Mouse (Mus musculus) liver, adult (tissue): ENCODE results near the gene Rad51b.

Experiments used
- GATA4 ChIP-seq: IDR thresholded peaks from 2 replicates; pipeline ENCODE4 v1.6.1; 2014; ENCODE audit warnings: mild to moderate bottlenecking, low read length; ENCODE audit not compliant: insufficient replicate concordance

Gene Rad51b

GRCm38 (mm10) chr12:79436892-79437291 lies 139.8 kb downstream of the Rad51b start:
- no peak for TF ChIP-seq GATA4

GRCm38 (mm10) chr12:79437572-79437971 lies 140.5 kb downstream of the Rad51b start:
- no peak for TF ChIP-seq GATA4

- TF ChIP-seq GATA4: no peak
Observed at GRCm38 (mm10) chr12:79439961-79440360, 142.9 kb downstream of the Rad51b start.

DNA sequence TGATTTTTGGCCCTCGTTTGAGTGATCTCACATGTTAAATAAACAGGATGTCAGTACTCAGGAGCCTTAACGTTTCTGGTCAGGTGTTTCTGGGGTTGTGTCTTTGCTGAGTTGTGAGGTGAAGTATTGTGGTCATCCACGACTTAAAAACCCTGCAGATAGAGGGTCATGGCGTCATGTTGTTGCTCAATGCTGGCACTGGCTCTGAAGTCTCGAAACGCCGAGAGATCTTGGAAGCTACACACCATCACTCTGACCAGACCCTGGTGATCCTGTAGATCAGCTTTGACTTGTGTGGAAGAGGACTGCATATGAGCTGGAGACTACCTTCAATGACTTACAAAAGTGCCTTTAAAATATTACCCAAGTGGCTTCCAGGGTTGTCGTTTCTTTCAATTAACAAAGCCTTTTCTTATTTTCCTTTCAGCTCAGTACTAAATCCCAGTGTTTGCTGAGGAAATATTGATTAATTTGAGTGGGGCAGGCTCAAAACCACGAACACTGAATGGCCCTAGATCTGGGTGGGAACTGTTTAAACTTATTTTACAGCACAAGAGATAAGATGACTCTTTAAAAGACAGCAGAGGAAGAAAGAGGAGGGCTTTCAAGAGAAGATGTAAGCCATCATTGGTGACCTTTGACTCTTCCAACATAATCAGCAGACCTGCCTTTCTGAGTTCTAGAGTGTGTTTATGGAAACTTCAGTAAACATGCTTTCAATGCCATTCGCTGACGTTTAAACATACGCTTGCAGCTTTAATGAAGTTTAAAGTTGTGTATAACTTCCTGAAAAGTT lies 144.3 kb downstream of the Rad51b start:
- no peak for TF ChIP-seq GATA4

GRCm38 (mm10) chr12:79442126-79442525 lies 145.0 kb downstream of the Rad51b start:
- no peak for TF ChIP-seq GATA4

DNA sequence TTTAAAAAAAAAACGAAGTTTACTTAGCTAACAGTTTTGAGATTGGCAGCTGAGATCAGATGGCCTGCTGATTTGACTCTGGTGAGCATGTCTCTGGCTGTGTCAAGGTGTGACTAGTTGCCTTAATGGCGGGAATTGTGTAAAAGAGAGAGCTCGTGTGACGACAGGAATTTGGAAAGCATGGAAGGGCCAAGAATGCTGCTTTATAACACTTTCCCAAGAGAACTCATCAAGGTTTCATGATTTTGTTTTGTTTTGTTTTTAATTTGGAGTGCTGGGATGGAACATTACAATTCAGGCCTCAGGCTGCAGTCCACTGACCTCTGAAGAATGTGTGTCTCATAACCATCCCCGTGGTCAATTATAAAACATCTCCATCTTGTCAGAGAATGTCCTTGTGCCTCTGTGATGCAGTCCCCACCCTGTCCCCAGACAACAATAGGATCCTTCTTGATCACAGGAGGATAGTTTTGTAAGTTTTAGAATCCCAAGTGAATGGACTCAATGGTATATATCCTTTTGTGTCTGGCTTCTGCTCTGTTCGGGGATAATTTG lies 145.8 kb downstream of the Rad51b start:
- TF ChIP-seq GATA4: no peak

GRCm38 (mm10) chr12:79444646-79445045 lies 147.6 kb downstream of the Rad51b start:
- TF ChIP-seq GATA4: no peak

DNA sequence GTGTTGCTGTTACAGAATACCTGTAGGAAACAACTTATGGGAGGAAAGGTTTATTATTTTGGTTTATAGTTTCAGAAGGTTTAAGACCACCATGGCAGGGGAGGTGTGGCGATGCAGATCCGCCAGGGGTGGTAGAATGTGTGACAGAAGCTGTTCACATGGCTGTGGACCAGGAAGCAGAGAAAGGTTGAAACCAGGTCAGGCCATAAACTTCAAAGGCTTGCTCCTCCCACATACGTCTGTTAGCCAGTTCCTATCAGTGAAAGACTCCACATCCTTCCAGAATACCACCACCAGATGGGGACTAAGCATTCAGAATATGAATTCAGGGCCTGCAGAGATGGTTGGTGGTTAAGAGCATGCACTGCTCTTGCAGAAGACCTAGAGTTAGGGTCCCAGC lies 150.0 kb downstream of the Rad51b start:
- TF ChIP-seq GATA4: no peak

- TF ChIP-seq GATA4: no peak
Observed at GRCm38 (mm10) chr12:79449817-79450411, 152.8 kb downstream of the Rad51b start.

DNA sequence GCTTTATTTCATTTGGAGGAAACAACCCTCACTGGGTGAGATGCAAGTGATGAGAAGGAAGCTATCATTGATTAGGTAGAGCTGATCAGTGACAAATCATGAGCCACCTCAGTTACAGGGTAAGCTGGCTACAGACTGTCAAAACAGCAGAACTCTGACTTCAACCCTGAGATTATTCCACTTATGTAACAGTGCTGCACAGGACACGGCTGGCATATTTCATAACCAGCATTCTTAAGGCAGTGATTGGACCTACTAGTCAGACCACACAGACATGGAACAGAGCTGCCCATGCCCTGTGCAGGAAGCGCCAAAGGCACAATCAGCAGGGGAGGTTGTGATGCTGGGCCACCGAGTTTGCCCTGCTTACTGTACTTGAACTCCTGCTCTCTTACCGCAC lies 155.8 kb downstream of the Rad51b start:
- no peak for TF ChIP-seq GATA4

DNA sequence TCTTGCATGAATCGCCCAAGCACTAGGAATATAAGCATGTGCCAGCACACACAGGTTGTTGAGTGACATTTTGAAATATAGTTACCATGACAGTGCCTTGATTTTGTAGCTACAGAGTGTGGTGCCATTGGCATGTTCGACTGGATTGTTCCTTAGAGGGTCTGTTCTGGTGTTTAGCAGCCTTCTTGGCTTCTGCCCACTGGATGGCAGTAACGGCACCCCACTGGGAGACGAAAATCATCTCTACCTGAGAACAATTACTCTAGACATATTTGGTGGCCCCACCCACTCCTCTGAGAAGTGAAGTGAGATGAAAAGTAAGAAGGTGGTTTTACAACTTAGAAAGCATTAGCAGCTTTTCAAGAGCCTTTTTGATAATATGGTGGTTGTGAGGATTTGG lies 156.9 kb downstream of the Rad51b start:
- no peak for TF ChIP-seq GATA4

DNA sequence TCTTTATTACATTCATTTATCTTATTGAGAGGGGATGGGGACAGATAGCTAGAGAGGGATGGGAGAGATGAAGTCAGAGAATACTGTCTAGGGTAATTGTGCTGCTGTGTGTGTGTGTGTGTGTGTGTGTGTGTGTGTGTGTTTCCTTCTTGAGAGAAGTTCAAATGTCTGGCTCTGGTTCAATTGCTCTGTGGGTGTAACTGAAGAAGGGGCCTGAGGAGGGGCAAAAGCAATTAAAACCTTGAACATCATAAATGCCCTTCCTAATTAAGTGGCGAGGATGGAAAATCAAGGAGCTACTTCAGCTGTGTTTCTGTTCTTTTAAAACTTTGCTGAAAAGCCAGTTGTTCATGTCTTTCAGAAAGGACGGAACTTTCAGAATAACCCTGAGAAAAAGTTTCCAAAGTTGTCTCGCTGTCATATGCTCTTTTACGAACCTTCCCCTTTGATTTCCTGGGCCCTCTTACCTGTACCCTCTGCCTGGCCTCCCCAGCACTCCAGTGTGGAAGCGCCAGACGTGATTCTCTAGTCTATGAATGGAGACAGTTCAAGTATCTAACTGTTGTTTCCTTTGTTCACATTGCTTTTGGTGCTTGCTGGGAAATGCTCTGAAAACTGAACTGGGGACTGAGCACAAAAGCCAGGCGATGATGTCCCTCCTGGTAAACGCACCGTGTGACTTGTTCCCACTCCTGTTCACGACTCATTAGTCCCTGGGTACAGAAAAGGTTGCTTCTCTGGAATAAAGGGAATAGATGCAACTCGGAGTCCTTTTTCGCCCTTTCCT lies 158.2 kb downstream of the Rad51b start:
- TF ChIP-seq GATA4: no peak

DNA sequence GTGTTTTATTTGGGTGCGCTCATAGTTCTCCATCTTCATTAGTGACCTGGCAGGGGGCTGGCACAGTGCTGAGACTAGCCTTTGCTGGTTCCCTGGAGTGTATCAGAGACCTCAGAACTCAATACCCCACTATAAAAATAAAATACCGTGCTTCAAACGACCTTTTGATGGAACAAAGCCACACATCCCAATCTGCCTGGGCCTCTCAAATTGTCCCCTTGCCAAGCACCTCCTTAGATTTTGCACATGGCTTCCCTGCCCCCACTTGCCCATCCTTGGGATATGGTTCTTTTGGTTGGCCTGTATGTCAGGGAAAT lies 158.7 kb downstream of the Rad51b start:
- TF ChIP-seq GATA4: no peak

DNA sequence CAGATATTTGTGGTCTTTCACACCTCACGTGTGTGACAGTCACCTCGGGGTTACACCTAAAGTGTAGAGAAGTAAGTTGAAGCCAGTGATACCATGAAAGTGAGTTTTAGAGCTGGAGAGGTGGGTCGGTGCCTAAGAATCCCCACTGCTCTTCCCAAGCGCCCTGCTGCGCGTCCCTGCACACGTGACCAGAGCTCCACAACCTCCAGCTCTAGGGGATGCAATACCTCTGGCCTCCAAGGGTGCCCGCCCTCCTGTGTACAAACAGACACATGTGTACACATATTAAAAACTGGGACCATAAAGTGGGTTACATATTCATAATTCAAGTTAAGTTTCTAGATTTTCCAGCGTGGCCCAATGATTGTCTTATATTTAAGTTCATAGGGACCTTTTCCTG lies 159.2 kb downstream of the Rad51b start:
- no peak for TF ChIP-seq GATA4

- no peak for TF ChIP-seq GATA4
Observed at GRCm38 (mm10) chr12:79463371-79463770, 166.3 kb downstream of the Rad51b start.

- no peak for TF ChIP-seq GATA4
Observed at GRCm38 (mm10) chr12:79470113-79470512, 173.0 kb downstream of the Rad51b start.
